Mouse (Mus musculus) right cerebral cortex, postnatal 10 days (tissue): ENCODE measurements around the gene Trim14.

Experiments used
- DNase-seq, 2 experiments: peaks; one replicate each; pipeline ENCODE4 v3.0.0; 2021; ENCODE audit warnings: low spot score in 2 of 2

Gene Trim14

GRCm38 (mm10) chr4:46485696-46486417 lies 50.1 kb downstream of the Trim14 start:
- peak; percentile 70 to 74 for DNase-seq

GRCm38 (mm10) chr4:46479081-46479480 lies 56.9 kb downstream of the Trim14 start:
- no peak for DNase-seq

GRCm38 (mm10) chr4:46475101-46475500 lies 60.8 kb downstream of the Trim14 start:
- no peak for DNase-seq

- DNase-seq: no peak
Measured at GRCm38 (mm10) chr4:46465740-46466139, 70.2 kb downstream of the Trim14 start.

- DNase-seq: peak in 1 of 2 experiments; percentile 67
Measured at GRCm38 (mm10) chr4:46463130-46463830, 72.7 kb downstream of the Trim14 start.

GRCm38 (mm10) chr4:46458411-46458810 lies 77.5 kb downstream of the Trim14 start:
- DNase-seq: no peak

- no peak for DNase-seq
Measured at GRCm38 (mm10) chr4:46457186-46457585, 78.8 kb downstream of the Trim14 start.

- DNase-seq: no peak
Measured at GRCm38 (mm10) chr4:46456762-46457161, 79.2 kb downstream of the Trim14 start.

GRCm38 (mm10) chr4:46454097-46454864 lies 81.7 kb downstream of the Trim14 start:
- no peak for DNase-seq

- DNase-seq: no peak
Measured at GRCm38 (mm10) chr4:46452855-46453719, 82.9 kb downstream of the Trim14 start.

GRCm38 (mm10) chr4:46452481-46452850 lies 83.5 kb downstream of the Trim14 start:
- peak; percentile 73 to 79 for DNase-seq

GRCm38 (mm10) chr4:46451758-46452480 lies 84.0 kb downstream of the Trim14 start:
- peak; percentile 78 for DNase-seq

- peak; percentile 77 to 78 for DNase-seq
Measured at GRCm38 (mm10) chr4:46451240-46451757, 84.6 kb downstream of the Trim14 start.

- DNase-seq: peak; percentile 94 to 95
Measured at GRCm38 (mm10) chr4:46450519-46451131, 85.3 kb downstream of the Trim14 start, which contains the start of gene Anp32b. Anp32b (plus strand) TSS chr4:46450902.

- DNase-seq: no peak
Measured at GRCm38 (mm10) chr4:46450020-46450518, 85.9 kb downstream of the Trim14 start.

GRCm38 (mm10) chr4:46448886-46449285 lies 87.1 kb downstream of the Trim14 start:
- DNase-seq: peak; percentile 31 to 52

- no peak for DNase-seq
Measured at GRCm38 (mm10) chr4:46447461-46447860, 88.5 kb downstream of the Trim14 start.

- no peak for DNase-seq
Measured at GRCm38 (mm10) chr4:46445237-46445945, 90.5 kb downstream of the Trim14 start.
